Mouse (Mus musculus) sigmoid colon, adult 10 weeks (tissue): ENCODE results near the gene Eno4. TPM values are rescaled to one million over a fixed set of nuclear protein-coding genes. Genes with fewer than 3 reads are reported as not detected.

Experiments
- polyA plus RNA-seq: library from polyadenylated mRNA; stranded (reverse); fragments of 350-450 nt; fragmentation: Illumina TruSeq; extraction: RNeasy Lipid Tissue Mini Kit (QIAGEN cat#74804); gene quantifications from one replicate; pipeline ENCODE4 v1.2.3, GENCODE M21; 2014; ENCODE audit warnings: low read depth, low replicate concordance

The Eno4 gene
- not detected for polyA plus RNA-seq

DNA sequence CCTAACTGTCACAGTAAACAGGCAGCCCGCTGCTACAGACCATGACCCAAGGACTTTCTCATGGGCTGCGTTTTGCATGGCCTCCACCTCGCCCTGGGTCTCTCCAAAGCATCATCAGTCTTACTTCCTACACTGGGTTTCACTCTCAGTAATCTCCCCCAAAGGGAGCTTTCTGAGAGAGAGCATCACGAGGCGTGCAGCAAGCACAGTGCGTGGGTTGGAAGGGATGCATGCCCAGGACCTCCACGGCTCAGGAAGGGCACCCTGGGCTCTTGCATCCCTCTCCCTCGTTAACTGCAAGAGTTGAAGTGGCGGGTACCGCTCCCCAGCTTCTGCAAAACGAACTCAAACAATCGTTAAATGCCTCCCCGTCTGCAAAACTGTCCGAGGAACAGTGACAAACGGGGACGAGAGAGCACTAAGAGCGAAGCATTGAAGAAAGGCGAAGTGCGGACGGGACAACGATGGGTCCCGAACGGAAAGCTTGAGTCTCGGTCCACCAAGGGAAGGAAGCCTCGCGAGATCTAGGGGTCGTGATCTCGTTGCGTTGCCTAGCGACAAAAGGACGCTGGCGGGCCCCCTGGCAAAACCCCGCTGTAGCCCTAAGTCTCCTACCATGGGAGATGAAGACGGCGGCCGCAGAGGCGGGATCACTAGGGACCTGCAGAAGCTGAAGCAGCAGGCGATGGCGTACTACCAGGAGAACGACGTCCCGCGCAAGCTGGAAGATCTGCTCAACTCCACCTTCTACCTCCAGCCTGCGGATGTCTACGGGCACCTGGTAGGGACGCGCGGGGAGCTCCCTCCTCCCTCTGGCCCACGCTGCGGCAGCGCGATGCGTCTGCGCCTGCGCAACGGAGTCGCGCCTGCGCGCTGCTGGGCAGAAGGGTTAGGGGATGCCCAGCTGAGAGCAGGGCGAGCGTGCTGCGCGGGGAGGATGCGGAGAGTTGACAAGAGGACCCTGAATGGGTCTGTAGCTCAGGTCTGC, at the start of gene Eno4, which contains the start of gene Hspa12a:
TSS of gene Eno4 (plus strand) at position 585 of the 988 bp plus-strand sequence.
TSS of gene Hspa12a (minus strand) at position 814 of the 988 bp plus-strand sequence.

Other genes with a start within 250 kb of the Eno4 start
- 5.0 TPM for gene Pnliprp1, start 214.5 kb upstream of the Eno4 start, polyA plus RNA-seq
- gene Pnliprp2, start 183.7 kb upstream of the Eno4 start, polyA plus RNA-seq: 3.8 TPM
- not detected for gene 1700019N19Rik, start 149.0 kb upstream of the Eno4 start, polyA plus RNA-seq
- gene Hspa12a, start 229 bp downstream of the Eno4 start, polyA plus RNA-seq: 14.8 TPM
- 49.0 TPM for gene Shtn1, start 132.7 kb downstream of the Eno4 start, polyA plus RNA-seq
- not detected for gene Vax1, start 226.6 kb downstream of the Eno4 start, polyA plus RNA-seq